Mouse (Mus musculus) embryonic fibroblast, embryonic 13.5 days (primary cell): ENCODE results near the gene Fam222a. TPM values are rescaled to one million over a fixed set of nuclear protein-coding genes. Genes with fewer than 3 reads are reported as not detected.

ENCODE experiments used
- H3K27ac ChIP-seq: 2 replicates; pipeline ENCODE4 v1.5.1; 2012; ENCODE audit warnings: low read length, control low read depth, inconsistent platforms; ENCODE audit not compliant: insufficient read depth
- H3K4me1 ChIP-seq: 2 replicates; pipeline ENCODE4 v1.6.1; 2011; ENCODE audit warnings: low read length; ENCODE audit not compliant: control insufficient read depth, insufficient read depth
- H3K4me3 ChIP-seq: 2 replicates; pipeline ENCODE4 v1.5.1; 2011; ENCODE audit warnings: mild to moderate bottlenecking, control low read depth, low read length; ENCODE audit not compliant: insufficient read depth
- CTCF ChIP-seq: IDR thresholded peaks from 2 replicates; pipeline ENCODE4 v1.5.1; 2011; ENCODE audit warnings: mild to moderate bottlenecking, control low read depth, low read length, moderate library complexity, borderline replicate concordance; ENCODE audit not compliant: insufficient read depth
- POLR2A ChIP-seq: IDR thresholded peaks from 2 replicates; pipeline ENCODE4 v1.6.1; 2011; ENCODE audit warnings: low read depth, mild to moderate bottlenecking, control low read depth, low read length, moderate library complexity
- polyA plus RNA-seq: library from polyadenylated mRNA; stranded (reverse); fragments of >200 nt; gene quantifications from 2 replicates; pipeline ENCODE4 v1.2.4, GENCODE M21; 2011; ENCODE audit warnings: low read depth; ENCODE audit not compliant: missing spikeins, insufficient read length

The Fam222a gene
- polyA plus RNA-seq: 0.18 TPM in 1 of 2 replicates, not detected in the other

DNA sequence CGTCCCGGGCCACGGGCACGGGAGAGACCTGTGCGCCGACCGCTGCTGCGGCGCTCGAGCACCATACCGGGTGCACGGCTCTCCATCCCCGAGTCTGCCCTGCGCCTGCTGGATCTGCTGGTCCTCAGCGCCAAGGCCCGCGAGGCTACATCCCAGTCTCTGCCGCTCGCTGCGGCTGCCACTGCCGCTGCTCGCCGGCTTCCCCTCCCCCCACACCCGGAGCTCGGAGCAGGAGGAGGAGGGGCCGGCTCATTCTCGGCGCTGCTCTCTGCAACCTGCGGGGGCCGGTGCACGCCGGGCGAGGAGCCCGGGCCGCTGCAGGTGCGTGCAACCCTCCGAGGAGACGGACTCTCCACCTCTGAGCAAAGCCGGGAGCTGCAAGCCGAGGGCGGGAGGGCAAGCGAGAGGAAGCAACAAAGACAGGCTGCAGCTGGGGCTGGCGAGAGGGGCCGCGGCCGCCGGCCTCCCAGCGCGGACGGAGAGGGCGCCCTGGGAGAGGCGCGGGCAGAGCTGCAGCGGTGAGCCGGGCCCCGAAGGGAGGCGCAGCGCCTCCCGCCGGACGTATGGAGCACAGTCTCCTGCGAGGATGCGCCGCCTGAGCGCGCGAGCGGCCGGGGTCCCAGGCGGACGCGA is at the start of gene Fam222a:
TSS of gene Fam222a (plus strand) at position 452 of the 633 bp plus-strand sequence.
- H3K27ac ChIP-seq: no peak within 1 kb of the TSS
- peak within 1 kb of the TSS; percentile 51 for H3K4me3 ChIP-seq
- TF ChIP-seq POLR2A (no peak), CTCF (peak; percentile 41; the same call in 1 of the 2 replicates)
- peaks cover 2% of the 10 kb centered on the region; the same call in 1 of the 2 replicates for H3K4me1 ChIP-seq

DNA sequence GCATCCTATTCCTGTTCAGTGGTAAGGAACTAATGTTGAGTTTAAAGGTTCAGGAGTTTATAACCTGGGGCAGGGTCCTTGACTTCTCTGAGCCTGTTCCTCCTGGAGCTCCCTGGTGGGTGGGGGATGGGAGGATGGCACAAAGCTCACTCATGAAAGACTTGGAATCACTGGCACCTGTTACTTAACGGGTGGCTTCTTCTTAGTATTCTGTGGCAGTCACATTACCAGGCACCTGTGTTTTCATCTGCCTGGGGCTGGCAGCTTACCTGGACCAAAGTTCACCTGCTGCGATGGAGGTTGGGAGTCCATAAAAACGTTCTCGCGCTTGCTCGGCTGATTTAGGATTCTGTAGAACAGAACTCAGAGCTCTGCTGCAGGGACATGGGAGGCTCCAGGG is 39.5 kb upstream of the Fam222a start:
- Histone ChIP-seq H3K27ac (no peak overlapping the region), H3K4me1 (no peaks in the 10 kb centered on the region), H3K4me3 (no peak overlapping the region)
- no peak for TF ChIP-seq POLR2A
- TF ChIP-seq CTCF: no peak

DNA sequence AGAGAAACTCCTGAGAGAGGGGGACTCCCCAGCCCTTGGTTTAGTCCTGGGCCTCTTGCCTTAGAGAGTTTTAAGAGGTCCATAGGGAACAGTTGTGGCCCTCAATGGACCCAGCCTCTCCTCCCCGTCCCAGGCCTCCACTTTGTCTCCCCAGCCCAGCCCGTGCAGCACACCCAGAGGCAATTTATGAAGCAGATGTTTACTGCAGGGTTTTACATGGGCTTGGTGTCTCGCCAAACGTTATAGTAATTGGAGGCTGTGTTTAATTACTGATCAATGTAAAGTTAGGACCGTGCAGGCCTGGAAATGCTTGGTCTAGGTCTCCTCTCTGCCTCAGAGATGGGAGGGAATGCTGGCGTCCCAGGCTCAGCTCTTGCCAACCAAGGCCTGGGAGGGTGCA is 37.5 kb upstream of the Fam222a start:
- H3K27ac ChIP-seq: no peak overlapping the region
- no peaks in the 10 kb centered on the region for H3K4me1 ChIP-seq
- H3K4me3 ChIP-seq: no peak overlapping the region
- TF ChIP-seq CTCF (no peak), POLR2A (no peak)

DNA sequence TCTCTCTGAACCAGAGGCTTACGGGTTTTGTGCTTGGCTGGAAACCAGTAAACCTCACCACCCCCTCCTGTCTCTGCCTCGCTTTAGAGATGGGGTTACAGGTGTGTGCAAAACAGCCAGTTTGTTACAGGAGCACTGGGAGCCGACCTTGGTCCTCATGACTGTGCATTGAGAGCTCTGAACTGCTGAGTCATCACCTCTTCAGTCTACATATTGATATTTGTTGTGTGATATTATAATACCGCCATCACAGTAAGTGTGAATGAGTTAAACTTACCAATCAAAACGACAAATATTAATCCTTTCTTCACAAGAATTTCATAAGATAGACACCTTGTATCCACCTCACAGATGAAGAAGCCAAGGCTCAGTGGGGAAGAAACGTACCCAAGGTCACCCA is 35.8 kb upstream of the Fam222a start:
- TF ChIP-seq POLR2A (no peak), CTCF (no peak)
- H3K4me3 ChIP-seq: no peak overlapping the region
- no peak overlapping the region for H3K27ac ChIP-seq
- H3K4me1 ChIP-seq: no peaks in the 10 kb centered on the region

DNA sequence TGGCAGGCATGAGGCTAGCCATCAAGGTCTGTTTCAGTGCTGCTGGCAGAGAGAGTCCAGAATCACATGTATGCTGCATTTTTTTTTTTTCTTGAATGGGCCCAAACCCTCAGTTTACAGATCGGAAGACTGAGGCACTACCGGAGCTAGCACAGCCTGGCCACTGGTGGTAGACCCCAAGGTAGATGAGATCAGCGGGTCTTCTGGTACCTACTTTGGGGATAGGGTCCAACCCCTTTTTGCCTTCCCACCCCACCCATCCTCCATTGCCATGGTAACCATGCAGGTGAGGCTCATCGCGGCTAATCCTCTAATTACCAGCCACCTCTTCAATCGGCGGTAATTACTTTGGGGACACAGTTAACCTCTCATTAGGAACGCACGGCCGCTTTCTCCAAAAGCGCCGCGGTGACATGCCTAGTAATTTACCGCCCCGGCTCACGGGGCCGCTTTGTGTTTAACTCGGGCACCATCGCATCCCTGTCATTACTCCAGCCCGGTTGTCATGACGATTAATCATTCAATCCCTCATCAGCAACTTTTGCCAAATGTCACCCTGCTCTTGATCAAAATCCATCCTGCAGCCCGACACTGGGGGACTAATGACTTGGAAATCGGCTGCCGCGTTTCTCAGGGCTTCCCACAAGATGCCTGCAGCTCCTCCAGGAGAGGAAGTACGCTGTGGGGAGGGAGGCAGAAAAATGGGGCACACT is 30.4 kb upstream of the Fam222a start:
- TF ChIP-seq POLR2A (no peak), CTCF (no peak)
- Histone ChIP-seq H3K27ac (no peak overlapping the region), H3K4me3 (no peak overlapping the region), H3K4me1 (no peaks in the 10 kb centered on the region)

DNA sequence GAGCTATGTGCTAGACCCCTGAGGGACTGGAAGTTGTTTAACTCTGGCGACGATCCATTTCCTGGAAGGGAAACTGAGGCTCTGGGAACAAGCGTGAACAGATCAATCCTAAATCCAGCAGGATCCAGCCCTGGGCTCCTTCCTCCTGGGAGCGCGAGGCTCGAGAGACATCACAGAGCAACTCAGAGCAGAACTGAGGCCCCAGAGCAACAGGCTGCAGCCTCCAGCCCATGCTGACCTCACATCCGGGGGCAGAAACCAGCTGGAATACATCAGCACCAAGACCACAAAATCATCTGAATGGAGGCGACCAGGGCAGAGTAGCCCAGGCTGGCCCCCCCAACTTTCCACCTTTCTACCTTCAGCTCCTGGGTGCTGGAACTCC is 29.8 kb upstream of the Fam222a start:
- TF ChIP-seq CTCF: no peak
- no peak for TF ChIP-seq POLR2A
- H3K27ac ChIP-seq: no peak overlapping the region
- no peak overlapping the region for H3K4me3 ChIP-seq
- no peaks in the 10 kb centered on the region for H3K4me1 ChIP-seq

DNA sequence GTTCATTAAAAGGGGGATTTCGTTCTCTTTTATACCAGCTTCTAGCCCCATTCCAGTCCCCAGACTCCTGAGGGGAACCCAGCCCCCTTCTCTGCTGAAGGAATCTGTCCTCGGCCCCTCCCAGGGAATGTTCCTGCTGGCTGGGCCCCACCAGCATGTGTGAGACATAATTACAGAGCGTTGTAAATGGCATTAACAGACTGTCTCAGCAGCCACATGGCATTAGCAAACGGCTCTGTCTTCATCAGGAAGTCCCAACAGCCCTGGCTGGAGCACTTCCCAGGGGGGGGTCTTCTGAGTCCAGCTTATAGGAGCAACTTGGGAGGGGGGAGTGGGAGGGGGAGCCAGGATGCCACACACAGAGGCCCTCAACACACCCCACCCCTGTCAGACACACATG is 29.1 kb upstream of the Fam222a start:
- Histone ChIP-seq H3K4me1 (no peaks in the 10 kb centered on the region), H3K27ac (no peak overlapping the region), H3K4me3 (no peak overlapping the region)
- TF ChIP-seq POLR2A (no peak), CTCF (no peak)

DNA sequence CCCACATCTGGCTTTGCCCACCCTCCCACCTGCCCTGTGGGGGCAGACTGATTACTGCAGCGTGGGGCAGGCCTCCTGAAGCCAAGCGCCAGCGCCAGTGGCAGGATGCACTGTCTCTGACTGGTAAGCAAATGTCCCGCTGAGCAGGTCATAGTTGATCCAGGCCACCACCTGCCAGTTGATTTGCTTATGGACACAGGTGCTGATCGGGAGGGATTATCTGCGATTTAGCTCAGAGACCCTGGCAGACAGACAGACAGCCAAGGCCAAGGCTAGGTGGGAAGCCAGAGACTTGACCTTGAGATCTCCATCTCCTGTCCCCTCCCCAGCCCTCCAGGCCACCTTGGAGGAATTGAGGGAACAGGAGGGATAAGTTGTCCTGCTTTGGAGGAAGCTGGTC is 28.1 kb upstream of the Fam222a start:
- Histone ChIP-seq H3K4me3 (no peak overlapping the region), H3K4me1 (no peaks in the 10 kb centered on the region), H3K27ac (no peak overlapping the region)
- no peak for TF ChIP-seq CTCF
- TF ChIP-seq POLR2A: no peak

DNA sequence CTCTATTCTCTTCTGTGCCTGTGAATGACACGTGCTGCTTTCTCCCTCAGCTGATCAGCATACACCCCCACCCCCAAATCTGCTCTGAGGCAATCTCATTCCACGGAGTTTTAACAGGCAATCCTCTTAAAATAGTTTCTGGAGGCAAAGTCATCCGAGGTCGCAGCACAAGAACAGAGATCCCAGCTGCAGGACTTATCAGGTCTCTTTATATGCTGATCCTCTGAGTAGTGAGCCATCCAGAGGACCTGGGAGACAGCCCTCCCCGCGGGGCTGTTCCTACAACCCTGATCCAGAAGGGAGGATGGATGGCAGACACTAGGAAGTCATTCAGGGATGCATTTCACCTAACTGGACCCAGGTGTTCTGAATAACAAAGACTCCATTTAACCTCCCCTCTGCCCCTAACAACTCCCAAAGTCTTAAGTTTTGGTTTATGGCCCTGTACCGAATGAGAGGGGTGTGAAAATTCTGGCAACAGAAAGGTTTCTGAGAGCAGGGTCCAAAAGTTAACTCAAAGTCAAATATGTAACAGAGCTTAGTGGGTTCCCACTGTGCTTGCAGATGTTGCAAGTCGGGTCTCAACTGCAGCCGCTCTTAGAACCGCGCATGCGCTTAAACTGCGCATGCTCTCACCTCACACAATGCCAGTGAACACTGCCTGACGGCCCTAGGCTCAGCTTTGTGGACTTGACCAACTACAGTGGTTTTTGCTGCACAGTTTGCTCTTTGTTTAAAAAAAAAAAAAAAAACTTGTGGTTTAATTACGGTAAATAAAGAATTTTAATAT is 26.0 kb upstream of the Fam222a start:
- Histone ChIP-seq H3K27ac (no peak overlapping the region), H3K4me3 (no peak overlapping the region)

DNA sequence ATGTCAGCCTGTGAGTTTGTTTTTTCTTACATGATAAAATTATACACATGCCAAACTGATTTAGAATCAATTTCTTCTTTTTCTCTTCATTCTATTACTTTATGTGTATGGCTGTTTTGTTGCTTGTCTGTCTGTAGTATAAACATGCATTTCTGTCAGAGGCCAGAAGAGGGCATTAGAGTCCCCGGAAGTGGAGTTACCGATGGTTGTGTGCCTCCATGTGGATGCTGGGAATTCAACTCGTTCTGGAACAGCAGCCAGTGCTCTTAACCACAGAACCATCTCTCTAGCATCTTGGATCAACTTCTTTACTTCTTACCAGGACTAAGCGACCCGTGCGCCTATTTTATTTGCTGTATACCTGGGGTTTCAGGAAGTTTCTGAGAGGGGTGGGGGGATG is 24.2 kb upstream of the Fam222a start:
- TF ChIP-seq POLR2A (no peak), CTCF (no peak)
- H3K27ac ChIP-seq: no peak overlapping the region
- H3K4me1 ChIP-seq: no peaks in the 10 kb centered on the region
- H3K4me3 ChIP-seq: no peak overlapping the region

More for the DNA sequence above, 26.0 kb upstream of the Fam222a start:
- no peaks in the 10 kb centered on the region for H3K4me1 ChIP-seq
- TF ChIP-seq POLR2A: no peak
- TF ChIP-seq CTCF: no peak

DNA sequence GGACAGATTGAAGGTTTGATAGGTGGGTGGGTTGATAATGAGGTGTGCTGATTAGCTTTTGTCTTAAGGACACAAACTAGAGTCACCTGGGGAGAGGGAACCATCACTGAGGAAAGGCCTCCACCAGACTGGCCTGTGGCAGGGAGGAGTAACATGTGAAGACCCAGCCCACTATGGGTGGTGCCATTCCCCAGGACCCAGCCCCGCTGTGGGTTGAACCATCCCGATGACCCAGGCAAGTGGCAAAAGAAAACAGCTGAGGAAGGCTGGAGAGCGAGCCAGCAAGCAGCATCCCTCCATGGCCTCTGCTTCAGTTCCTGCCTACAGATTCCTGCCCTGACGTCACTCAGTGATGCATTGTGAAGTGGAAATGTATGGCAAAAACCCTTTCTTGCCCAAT is 23.6 kb upstream of the Fam222a start:
- Histone ChIP-seq H3K27ac (no peak overlapping the region), H3K4me3 (no peak overlapping the region), H3K4me1 (no peaks in the 10 kb centered on the region)
- no peak for TF ChIP-seq CTCF
- no peak for TF ChIP-seq POLR2A
